Mouse (Mus musculus) retina, postnatal 1 day (tissue): Measurements from ENCODE around the gene Pds5a.
A peak's percentile ranks its signal among the peaks of the same experiment; 100 is the strongest.
"Not testable (repeated sequence)": the region's sequence is repeated elsewhere in the genome, so short reads cannot be mapped to it uniquely, and the experiment has no call there.

Source experiments
- DNase-seq: peaks from one replicate; pipeline ENCODE4 v3.0.0-alpha.2; 2012

Pds5a gene

DNA sequence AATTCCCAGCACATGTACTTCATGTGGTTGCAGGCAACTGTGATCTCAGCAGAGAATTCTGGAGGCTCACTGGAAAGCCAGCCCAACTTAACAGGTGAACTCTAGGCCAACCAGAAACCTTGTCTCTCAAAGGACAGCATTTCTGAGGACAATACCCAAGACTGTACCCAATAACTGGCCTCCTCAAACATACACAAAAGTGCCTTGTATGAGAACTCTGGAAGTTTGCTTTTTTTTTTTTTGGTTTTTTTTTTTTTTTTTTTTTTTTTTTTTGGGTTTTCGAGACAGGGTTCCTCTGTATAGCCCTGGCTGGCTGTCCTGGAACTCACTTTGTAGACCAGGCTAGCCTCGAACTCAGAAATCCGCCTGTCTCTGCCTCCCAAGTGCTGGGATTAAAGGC, 4.0 kb downstream of the Pds5a start:
- not testable (repeated sequence) for DNase-seq

DNA sequence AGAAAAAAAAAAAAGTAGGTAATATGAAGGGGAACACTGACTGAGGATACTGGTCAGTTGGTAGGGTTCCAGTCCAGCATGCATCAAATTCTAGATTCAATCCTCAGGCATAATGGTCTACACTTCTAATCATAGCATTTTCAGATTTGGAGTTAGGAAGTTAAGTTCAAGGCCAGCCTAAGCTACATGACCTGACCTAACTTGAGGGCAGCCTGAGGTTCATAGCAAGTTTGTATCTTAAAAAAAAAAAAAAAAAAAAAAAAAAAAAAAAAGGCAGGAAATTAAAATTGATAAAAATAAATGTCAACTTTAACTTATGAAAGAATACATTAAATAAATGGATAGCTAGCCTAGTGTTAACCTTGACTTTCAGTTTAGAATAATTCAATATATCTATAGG, 5.1 kb downstream of the Pds5a start:
- no peak for DNase-seq

DNA sequence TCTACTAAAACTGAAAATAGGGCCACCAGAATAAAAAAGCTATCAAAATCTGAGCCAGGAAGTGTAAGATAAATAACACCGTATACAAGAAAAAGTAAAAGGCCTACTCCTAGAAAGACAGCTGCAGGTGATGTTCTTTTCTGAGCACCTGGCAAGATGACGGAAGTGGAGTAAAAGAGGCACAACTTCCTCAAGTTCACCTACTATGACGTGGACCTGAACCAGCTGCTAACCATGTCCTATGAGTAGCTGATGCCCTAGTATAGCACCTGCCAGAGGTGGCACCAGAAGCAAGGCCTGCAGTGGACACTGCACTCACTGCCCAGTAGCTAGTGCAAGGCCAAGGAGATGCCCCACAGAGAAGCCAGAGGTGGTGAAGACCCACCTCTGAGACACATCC, 9.3 kb downstream of the Pds5a start:
- DNase-seq = no peak

DNA sequence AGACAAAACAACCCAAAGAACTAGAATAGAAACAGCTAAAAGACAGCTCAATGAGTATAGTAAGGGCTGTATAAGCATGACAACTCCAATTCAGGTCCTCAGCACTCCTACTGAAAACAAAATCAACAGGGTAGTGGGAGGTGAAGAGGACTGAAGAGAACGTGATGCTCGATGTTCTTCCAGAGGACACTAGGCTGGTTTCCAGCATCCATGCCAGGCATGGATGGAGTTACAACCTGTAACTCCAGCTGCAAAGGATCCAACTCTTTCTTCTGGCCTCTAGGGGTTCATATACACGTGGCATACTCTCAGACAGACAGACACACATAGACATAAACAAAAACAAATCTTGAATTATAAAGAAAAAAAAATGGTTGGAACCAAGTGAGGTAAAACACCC, 11.3 kb downstream of the Pds5a start:
- DNase-seq = no peak

DNA sequence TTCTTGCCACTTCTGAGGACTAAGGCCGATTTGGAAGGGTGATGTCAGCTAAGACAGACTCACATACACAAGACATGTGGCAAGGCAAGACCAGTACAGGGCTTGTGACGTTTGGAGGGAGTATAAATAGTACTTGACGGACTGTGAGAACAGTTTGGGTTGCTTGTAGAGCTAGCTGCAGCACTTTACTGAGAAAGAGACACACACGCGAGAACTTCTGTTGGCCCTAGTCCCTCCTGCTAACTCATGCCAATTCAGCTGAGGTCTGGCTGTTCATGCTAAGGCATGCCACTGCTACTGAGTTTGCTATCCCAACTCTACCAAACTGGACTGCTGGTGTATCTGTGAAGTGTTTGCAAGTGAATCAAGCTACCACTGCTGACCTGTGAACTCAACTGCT, 19.2 kb downstream of the Pds5a start:
- DNase-seq = no peak

DNA sequence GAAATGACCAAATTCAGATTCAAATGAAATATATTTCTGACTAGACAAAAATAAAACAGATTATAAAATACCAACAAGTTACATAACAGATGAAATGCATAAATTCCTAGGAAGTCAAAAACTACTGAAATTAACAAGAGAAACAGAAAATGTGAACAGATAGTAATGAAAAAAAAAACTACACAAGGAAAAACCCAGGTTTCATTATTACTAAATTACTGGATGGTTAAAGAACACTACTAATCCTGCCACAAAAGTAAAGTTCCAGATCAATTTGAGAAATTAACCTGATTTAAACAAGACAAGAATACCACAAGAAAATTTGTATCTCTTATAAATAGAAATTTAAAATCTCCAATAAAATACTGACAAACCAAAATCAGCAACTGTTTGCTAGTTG, 25.9 kb downstream of the Pds5a start:
- DNase-seq = no peak

DNA sequence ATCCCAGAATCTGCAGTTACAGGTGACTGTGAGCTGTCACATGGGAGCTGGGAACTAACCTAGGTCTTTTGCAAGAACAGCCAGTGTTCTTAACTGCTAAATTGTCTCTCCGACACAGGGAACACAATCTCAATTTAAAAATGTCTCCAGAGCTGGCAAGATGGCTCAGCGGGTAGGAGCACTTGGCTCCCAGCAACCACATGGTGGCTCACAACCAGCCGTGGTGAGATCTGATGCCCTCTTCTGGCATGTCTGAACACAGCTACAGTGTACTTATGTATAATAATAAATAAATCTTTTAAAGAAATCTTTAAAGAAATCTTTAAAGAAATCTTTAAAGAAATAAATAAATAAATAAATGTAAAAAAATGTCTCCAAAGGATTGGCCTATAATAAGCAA, 30.4 kb downstream of the Pds5a start:
- no peak for DNase-seq

DNA sequence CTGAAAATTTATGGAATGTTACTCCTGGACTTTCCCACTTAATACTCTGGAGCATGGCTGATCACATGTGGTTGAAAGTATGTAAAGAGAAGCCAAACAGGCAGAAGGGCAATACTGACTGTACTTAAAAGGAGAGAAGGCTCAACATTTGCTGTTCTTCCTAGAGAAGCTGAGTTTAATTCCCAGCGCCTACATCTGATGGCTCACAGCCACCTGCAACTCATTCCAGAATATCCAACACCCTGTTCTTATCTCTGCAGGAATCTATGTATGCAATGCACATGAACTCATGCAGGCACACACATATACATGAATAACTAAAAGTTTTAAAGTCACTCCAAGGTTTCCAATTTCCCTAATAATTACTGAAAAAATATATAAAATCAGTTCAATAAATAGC, 32.7 kb downstream of the Pds5a start:
- DNase-seq = no peak

DNA sequence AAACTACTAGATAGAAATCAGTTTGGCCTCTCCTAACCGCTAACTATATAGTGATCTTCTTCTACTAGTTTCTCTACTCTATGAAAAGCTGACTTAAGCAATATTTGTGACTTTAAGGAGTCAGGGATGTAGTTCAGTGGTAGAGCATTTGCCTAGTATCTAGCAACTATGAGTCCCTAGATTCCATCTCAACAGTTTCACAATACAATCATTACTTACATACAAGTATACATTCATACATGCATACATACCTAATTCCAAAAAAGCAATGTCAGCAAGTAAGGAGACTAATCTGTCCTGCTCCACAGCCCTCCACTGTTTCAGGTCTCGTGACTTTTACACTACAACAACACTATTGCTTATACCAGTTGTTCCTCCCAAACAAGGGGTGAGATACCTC, 36.1 kb downstream of the Pds5a start:
- DNase-seq = no peak

DNA sequence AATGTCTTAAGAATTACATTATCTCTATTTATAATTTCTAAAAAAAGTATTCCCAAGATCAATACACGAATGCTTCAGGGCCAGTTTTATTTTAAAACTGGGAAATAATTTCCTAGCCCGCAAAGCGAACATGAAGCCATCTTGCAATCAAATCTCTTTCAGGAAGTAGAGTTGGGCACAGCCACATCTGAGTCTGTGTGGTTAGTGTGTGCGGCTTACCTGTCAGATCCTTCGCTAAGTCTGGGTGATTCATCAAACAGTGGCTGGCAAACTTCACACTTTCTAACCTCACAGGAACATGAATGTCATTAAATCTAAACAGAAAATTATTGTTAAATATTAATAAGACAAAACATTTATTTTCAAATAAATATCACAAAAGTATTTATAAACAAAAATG, 44.3 kb downstream of the Pds5a start:
- DNase-seq = no peak

DNA sequence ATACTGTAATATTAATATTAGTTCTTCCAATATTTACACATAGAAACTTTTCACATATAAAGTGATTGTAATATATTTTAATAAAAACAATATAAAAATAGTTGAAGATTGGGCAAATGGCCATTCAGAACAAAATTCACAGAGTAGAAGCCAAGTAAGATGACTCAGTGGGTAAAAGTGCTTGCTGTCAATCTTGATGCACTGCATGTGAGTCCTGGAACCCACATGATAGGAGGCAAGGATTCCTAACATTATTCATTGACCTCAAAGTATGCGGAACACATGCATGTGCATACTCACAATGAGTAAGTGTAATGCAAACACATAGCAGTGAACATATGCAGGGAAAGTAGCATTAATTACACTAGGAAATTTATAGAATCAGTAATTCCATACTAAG, 59.2 kb downstream of the Pds5a start:
- DNase-seq = no peak

DNA sequence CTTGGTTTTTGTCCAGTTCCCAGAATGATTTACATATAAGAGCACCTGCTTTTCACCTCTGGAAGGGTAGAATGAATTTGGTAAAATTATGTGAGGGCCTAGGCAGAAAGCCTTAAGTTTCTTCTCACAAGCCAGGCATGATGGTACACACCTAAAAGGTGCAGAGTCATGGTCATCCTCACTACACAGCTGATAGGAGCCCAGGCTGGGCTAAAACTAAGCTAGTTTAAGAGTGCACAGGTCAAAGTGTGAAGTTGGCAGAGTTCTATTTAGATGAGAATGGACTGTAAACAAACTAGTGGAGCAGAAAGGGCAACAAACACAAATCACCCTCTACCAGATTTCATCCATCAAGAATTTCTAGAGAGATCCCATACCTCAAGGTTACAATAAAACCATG, 73.7 kb downstream of the Pds5a start:
- no peak for DNase-seq

DNA sequence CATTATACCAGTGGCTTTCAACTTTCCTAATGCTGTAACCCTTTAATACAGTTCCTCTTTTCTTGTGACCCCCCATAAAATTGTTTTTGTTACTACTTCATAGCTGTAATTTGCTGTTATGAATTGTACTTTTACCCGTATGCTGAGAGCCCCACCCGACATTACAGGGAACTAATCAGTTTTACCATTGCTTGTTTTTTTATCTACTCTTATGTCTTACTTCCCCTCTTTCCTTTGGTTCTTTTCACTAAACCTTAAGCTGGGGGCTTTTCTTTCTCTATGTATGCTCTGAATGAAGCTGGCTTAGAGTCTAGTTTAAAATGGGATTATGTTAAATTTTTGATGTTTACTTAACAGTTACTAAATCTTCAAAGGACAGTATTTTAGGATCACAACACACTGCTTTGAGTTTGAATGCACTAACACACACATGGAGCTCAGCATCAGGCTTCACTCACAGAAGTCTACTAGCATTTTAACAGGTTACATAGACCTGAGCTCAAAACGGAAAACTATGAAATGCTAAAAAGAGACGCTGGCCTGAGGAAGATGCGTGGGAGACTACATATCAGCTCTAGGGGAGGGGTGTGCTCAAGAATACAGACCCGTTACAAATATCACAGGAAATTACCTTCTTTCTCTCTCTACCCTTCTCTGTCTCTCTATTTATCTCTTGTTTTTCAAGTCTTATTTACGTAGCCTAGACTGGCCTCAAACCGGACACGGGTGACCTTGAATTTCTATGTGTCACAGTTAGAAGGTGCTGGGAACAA, 84.7 kb downstream of the Pds5a start:
- no peak for DNase-seq

DNA sequence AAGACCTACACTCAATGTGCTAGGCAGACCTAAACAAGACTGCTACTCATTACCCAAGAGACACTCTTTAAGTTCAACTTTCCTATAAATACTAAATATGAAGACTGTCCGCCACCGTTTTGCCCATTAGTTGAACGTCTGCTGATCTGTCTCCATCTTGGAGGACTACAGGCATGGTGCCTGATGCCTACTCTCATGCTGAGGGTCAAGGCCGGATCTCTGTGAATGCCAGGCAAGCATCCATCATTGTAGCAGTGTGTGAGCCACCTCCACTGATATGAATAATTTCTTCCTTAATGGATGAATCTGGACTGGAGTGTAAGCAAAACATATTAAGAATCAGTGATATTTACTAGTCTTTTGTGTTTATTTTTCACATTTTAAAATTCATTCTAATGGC, 87.5 kb downstream of the Pds5a start:
- DNase-seq = no peak

DNA sequence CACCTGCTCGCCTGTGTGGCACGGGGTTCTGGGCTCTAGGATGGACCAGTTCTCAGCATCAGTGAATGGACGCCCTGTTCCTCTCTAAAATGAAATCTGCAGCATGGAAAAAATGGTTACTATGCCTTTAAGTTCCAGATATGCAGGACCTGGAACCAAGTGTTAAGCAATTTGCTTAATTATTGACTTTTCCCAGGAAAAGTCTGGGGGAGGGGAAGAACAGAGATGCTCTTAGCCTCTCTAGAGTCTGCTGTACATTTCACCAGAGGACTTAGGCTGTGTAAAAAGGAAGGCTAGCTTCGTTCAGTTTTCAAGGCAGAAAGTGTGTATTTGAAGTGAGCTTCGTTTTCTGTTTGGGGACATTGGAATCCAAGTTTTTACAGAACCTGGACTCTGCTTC, 88.3 kb downstream of the Pds5a start:
- DNase-seq = no peak

DNA sequence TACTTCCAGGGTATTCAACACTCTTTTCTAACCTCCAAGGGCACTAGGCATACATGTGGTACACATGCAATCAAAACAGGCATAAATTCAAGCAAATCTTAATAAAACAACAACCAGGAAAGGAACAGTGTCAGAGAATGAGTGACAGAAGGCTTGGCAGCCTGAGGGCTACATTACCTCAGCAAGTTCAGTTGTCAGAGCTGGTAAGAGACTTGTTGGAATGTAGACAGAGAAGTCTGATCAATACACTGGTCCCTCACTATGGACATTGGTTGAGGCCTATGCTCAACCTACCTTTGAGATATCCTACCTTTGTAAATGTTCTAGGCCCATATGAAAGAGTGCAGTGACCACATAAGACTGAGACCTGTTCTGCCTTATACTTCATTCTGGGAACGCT, 91.3 kb downstream of the Pds5a start:
- no peak for DNase-seq

DNA sequence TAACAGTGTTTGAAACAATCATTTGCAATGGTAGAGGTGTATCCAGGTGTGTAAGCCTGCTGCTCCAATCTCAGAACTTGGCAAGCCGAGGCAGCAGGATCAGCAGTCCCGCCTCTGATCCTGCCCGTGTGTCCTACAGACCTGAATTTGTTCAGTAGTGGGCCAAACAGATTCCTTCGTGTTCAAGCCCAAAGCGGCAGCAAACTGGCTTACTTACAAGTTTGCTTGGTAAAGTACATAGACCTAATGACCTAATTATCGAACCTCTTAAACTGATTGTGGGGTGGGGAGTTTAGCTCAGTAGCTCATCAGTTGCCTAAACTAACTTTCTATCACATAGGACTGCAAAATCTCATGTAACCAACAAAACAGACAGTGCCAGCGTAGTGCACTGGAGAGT, 98.4 kb downstream of the Pds5a start:
- DNase-seq = no peak

DNA sequence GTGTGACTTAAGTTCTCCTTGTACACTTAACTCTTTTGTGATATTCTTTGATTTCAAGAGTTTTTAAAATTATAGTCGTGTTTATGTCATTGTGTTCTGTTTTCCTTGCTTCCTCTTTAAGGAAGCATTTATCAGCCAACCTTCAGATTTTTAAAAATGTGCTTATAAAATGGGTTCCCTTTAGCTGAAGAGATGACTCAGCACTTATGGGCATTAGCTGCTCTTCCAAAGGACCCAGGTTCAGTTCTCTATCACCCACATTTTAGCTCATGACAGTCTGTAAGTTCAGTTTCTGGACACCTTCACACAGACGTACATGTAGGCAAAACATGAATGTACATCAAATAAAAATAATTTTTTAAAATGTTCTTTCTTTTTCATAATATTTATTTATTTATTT, 105.7 kb downstream of the Pds5a start:
- DNase-seq = no peak

DNA sequence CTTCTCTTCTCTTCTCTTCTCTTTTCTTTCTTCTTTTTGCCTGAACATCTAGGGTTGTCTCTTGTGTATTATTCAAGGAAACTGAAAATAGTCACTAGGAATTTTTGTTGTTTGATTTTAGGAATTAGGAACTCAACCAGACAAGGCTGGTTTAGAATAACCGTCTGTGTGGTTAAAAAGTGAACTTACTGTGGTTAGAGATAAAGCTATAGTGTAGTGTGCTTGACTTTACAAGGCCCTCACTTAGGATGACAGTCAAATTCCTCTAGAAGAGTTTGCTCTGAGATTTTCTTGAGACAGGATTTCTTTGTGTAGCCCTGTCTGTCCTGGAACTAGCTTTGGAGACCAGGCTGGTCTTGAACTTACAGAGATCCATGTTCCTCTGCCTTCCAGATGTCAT, 107.9 kb downstream of the Pds5a start:
- DNase-seq = no peak

DNA sequence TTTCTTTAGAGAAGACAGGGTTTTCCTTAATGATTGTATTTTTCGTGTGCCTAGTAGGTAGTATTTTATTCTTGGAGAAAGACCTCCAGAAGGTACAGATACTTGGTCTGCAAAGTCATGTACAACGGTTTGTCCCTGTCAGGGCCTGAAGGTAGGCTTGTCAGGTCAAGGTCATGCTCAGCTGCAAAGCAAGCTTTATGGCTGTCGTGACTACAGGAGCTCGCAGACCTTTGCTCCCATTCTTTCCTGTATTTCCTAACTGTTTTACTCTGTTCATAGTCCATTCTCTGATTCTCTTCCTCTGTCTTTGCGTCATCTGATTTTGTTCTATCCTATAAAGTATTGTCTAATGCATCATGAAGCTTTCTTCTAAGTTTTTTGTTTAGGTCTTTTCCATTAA, 111.8 kb downstream of the Pds5a start:
- no peak for DNase-seq

DNA sequence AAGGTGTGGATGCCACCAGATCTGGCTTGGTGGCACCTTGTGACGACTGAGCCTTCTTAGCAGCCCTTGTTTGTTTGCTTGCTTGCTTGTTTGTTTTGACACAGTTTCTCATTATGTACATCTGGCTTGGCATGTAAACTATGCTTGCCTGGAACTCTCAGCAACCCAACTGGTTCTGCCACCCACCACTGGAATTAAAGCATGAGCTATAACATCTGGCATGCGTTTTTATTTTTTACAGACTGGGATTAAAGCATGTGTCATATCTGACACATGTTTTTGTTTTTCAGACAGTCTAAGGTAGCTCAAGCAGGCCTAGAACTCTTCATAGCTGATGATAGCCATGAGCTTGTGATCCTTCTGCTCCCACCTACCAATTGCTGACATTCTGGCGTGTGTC, 119.5 kb downstream of the Pds5a start:
- DNase-seq = no peak

DNA sequence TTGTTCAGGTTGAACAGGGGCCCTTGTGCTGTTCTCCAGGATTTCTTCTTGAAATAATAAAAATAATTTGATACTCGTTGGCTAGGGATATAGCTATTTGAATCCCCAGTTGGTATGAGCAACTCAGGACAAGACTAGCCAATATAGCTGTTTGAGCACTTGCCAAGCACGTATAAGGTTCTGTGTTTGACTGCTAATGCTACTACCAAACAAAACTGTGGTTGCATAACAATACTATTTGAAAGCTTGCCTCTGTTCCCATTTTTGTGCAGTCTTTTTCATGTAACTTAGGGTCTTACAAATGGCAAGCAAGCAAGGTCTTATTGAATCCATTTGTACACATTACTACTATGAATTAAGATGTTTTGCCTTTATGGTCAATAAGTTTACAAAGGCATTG, 122.2 kb downstream of the Pds5a start:
- DNase-seq = no peak

DNA sequence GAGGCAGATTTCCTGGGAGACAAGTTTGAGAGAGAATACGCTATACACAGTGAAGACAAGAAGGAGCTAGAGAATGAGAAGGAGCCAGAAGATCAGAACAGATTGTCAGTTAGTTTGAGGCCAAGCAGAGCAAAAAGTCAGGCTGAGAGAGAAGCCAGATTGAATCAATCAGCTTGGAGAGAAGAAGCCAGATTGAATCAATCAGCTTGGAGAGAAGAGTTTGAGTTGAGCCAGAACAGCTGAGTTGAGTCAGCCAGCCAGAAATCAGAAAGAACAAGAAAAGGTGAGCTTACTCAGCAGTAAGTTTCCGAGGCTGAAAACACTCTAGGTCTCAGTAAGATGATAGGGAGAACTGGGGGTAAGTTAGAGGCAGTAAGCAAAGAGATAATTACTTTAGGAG, 123.2 kb downstream of the Pds5a start:
- DNase-seq = no peak

DNA sequence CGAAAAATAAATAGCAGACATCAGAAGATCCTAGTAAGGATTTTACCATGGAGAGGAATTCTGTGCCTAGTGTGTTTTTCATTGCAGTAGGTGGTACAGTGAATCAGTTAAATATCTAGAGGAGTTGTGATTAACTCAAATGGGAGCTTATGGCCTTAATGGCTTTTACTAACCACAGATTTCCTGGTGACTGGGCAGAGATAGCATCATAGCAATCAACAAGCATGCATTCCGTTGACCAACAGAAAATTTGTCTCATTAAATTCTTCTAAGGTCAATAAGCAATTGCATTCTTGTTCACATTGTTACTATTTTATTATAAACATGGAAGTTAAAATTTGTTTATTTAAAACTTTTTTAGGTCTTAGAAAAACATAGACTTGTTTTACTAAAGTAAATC, 132.6 kb downstream of the Pds5a start:
- DNase-seq = no peak

DNA sequence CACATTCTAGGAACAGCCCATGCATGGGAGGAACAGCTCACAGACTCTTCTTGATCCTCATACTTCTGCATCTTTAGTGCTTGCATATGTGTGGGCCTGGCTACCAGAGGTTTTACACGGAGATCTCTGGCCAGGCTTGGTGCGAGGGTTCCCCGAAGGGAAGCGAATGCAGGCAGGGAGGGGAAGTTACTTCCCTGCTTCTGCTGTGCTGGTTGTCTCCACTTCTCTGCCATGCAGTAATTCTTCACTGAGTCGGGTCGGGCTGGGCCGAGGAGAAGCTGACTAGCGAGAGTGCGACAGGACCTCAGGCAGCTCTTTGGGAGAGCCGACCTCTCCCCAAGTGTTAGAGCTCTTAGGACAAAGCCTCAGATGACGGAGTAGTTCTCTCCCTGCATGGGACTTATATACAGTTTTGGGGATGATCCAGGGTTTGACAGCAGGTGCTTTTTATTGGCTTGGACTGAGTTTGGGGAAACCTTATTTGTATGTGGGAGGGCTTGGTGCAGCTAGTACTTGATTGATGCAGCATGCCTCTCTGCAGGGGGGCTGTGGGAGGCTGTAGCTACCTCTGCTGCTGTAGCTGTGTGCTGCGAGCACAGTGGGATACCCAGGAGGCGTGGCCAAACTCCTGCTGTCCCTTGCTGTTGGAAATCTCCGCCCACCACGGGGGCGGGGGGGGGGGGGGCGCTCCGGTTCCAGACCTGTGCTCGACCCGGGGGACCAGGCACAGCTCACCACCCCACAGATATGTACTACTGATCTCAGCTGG, 136.8 kb downstream of the Pds5a start:
- peak; percentile 37 for DNase-seq
